Mouse (Mus musculus): ENCODE data around the gene Axin1.

DNA sequence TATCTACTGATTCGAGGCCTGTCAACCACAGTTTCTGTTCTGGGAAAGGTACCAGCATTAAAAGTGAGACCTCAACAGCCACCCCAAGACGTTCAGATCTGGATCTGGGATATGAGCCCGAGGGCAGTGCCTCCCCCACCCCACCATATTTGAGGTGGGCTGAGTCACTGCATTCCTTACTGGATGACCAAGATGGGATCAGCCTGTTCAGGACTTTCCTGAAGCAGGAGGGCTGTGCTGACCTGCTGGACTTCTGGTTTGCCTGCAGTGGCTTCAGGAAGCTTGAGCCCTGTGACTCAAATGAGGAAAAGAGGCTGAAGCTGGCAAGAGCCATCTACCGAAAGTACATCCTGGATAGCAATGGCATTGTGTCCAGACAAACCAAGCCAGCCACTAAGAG is 4.3 kb downstream of the Axin1 start:
- no peak for TF ChIP-seq GATA1 (IDR thresholded peaks at IDR 0.05; ENCODE audit: low read length)
- TF ChIP-seq TAL1 (IDR thresholded peaks at IDR 0.05; ENCODE audit: low read length) = no peak

Measured in erythroblast, embryonic 14.5 days (primary cell).